Mouse (Mus musculus) 416B (cell line): ENCODE data around the gene Otos.

Experiments used
- DNase-seq: peaks from one replicate; pipeline ENCODE4 v3.0.0; 2011; ENCODE audit warnings: low read depth

The Otos gene

DNA sequence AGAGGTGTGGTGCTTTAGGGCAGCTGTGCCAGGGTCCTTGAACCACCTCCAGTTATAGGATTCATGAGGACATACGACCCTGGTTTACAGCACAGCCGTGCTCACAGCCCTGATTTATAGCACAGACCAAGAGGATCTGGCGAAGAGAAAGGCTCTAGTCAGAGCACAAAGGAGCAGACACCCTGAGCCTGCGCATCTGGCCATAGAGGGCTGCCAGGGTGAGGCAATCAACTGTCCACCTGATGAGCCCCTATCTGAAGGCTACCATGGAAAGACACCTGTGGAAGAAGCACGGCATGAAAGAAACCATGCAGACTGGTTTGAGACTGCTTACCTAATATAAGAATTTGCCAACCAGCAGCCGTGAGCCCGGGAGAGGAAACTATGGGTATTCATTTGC is 2.0 kb downstream of the Otos start:
- DNase-seq, result no peak

DNA sequence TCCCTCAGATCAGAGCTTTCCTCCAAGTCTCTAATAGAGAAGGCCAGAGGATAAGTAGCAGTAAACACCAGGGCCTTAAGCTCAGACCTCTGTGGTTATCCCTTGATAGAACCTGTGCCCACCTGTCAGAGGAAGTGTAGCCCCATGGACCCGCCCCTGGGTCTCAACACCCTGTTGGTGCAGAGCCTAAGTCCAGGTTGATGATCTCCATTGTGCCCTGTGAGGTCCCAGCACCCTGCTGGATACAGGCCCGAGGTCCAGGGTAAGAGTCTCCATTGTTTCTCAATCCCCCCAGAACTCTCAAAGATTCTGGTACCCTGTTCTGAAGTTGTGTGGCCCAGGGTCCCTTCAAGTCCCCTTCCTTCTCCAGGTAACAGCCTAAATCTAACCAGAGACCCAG is 2.5 kb downstream of the Otos start:
- DNase-seq, result no peak

DNA sequence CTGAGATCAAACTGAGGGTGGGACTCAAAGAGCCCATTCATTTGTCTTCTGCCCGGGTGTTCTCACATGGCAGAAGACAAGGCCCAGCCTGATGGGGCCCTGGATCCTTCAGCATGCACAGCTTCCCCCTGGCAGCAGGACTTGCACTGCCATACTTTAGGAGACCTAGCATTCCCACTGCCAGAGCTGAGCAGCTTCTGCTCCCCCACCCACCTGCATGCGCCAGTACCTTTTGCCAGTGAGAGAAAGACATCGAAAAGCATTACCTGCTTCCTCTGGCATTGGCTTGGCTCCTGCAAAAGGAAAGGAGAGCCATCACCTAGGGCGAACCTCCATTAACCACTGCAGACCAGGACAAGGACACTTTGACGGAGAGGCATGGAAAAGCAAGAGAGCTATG is 3.7 kb downstream of the Otos start:
- DNase-seq, result no peak

DNA sequence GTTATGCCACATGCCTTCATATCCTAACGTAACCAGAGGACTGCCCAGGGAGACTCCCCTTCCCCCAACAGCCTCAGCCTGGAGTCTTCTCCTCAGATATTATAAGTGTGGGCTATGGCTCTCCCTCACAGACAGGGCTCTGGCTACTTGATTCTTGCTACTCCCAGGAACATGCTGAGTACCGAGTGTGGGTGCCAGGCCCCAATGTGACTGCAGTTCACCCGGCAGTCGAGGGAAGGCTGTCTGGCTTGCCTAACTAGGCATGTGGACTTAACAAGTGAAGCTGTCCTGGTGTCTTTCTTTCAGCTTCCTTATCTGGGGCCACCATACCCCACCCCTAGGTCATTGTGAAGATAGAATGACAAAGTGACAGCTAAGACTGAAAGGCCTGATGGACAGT is 5.0 kb downstream of the Otos start:
- DNase-seq, result no peak

DNA sequence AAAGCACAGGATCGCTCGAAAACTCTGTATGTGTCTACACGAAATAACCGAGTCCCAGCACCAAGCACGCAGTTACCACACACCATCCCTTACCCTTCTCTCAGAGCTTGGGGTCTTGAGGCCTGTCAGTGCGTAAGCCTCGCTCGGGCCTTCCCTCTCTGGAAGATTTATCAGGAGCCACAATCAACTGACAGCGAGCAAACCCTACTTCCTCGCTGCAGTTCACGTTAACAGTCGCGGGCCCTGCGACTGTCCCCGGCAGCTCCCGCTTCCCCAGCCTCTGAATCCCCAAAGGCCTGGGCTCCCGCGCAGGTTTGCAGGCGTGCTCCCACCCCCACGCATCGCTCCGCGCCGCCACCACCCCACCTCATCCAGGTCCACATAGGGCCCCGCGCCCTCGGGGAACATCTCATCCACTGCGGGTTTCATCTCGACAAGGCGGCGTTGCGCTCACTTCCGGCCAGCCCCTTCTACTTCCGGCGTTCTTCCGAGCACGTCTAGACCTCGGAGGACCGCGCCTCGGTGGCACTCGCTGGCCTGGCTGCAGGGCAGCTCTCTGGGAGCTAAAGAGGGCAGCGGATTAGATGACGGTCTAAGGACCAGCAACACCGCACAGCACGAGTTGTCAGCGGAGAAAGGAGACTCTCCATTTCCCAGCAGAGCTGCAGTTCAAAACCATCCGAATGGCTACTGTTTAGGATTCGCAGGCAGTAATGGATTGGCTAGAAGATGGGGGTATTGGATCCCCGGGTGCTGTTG is 6.9 kb downstream of the Otos start, which contains the start of gene Cops9:
Gene Cops9, minus strand, starts transcription at position 472 of the 759 bp plus-strand sequence.
- peak; percentile 95 for DNase-seq

DNA sequence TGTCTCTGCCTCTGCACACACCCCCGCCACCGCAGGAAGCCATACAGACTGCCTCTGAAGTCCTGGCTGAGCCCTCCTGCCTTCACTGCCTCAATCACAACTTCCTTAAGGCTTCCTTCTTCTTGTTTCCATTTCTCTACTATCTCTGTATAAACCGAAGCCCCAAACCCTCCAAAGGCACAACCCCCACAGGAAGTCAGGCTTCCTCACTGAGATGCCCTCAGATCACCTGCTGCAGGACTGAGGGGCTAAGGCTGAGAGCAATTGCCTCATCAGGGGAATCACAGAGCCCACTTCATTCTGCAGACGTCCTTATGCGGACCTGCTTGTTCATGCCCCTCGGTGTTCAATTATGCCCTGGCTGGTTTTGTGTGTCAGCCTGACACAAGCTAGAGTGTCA is 8.2 kb downstream of the Otos start:
- peak; percentile 22 for DNase-seq

DNA sequence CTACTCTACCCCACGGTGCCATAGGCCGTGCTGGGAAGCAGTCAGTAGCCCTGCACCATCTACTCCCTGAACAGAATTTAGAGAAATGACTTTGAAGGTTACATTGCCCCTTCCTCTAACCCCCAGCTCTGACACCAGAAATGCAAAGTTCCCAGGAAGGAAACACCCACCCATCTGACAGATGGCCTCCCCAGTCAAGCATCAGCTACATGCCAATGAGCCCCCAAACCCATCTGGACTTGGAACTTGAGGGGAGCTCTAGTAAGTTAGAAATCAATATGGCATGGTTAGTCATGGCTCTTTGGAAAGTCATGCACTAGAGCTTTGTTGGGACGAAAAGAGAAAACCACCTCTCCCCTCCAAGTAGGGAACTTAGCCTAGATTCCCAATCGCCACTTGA is 9.9 kb downstream of the Otos start:
- DNase-seq, result no peak

DNA sequence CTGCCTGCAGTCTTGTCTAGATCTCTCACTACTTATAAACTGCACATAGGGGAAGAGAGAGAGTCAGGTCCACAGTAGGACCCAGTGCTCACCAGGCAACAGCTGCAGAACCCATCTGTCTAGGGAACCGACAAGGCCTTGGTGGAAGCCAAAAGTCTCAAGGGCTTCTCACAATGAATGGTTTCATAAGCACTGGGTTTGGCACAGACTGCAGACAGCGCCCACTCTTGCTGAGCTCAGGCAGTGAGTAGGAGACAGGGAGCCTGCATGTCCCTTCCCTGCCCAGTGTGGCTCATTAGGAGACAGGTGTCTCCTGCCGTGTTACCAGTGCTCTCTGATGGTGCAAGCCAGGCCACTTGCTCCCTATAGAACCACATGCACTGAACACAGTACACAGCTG is 10.5 kb downstream of the Otos start:
- no peak for DNase-seq

DNA sequence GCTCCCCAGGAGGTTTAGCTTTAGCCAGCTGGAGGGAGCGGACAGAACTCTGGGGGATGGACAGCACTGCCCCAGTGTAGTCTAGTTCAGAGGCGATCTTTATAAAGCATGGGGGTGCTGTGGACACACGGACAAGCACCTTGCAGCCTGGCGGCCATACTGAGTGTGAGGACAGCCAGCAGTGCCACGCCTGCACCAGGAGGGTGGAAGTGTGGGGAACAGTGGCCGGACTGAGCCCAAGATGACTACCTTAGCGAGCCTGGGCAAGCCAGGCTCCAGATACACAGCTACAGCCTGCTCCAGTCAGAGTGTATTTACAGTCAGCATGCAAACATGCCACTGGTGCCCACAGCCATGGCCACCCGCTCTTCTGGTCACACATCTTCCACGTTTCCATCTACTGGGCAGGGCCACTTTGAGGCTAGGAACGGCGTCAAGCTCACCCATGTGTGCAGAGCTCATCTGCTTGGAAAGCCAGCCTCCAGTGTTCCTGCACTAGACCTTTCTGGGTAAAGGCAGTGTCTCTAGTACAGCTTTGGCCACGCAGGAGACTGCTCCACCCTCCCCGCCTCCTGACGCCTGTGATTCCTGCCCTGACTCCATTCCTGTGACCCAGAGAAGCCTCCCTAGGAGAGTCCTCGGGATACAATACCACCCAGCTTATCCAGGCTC is 11.0 kb downstream of the Otos start:
- DNase-seq, result no peak

DNA sequence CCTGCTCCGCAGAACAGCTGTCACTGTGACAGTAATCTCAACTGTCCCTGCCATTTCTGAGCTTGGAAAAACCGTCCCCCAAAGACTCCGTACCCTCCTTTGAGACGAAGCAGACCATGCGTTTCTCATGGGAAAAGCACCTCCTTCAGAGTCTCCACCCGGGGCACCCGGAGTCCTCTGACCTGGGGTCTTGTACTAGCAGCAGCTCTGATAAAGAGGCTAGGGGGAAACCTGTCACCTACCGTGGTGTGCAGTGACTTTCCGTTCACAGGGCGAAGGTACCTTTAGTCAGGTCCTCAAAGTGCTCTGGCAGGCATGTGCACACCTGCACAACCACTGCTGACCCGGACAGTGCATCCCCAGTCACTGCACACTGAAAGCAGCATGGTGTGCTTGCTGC is 12.0 kb downstream of the Otos start:
- no peak for DNase-seq

DNA sequence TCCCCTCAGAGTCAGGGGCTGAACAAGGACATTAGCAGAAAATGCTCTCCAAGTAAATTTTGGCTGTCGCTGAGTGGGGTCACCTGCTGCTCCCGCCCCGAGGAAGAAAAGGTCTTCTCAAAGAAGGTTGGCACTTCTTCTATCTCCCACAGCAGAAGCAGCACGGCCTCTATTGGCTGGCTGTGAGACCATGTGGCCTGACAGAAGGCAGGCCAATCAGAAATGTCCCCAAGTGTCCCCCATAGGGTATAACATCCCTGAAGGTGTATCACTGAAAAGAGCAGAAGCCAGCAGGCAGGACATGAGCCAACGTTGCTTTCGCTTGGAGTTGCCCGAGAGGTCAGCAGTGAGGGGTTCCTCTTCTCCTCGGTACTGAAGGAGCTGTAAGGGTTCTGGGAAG is 12.6 kb downstream of the Otos start:
- no peak for DNase-seq

DNA sequence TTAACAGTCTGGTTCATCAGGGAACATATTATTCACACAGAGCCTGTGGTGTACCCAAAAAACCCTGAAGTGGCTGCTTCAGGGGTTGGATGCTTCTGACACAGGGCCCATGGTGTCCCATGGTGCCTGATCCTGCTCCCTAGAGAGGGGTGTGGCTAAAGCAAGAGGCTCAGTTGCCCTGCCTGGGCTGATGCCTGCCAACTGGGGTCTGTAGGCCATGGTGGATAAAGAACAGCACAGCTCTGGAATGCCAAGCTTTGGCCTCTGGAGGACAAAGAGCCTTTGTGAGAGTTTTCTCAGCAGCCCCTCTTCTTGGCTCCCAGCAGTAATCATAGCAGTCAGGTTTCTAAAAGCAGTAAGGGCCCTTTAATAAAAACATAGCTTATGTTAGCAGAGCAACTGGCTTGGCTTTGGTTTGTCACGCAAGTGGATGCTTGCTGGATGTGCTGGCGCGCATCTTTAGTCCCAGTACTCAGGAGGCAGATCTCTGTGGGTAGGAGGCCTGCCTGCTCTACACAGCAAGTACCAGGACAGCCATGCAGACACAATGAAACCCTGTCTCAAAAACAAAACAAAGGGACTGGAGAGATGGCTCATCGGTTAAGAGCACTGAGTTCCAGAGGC is 13.6 kb downstream of the Otos start:
- no peak for DNase-seq

DNA sequence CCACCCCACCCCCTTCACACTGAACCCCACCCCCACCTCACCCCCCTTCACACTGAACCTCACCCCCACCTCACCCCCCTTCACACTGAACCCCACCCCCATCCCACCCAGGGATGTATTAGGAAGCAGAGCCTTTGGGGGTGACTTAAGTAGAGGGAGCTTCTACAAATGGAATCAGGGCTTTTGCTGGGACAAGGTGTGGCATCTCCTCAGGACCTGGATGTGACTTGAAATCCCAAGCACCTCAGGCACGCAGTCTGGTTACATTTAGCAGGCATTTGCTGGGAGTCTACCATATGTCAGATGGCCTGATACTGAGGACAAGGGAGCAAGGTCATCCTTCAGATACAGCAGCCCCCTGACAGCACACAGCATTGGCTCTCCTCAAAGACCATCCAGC is 14.1 kb downstream of the Otos start:
- DNase-seq, result no peak

DNA sequence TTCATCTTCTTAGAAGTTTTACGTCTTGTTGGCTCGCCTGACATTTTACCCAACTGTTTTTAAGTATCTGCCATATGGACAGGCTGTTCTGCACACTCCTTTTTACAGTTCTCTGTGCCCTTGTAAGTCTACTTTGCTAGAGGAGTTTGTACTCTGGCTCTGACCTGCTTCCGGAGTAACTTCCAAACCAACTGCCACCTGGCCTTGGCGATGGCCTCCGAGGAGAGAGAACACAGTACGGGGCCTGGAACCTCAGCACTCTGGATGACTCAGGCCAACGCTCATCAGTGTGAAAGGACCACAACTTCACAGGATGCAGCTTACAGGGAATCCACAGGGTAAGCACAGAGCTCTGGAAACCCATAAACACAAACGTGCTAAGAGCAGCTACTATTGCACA is 14.9 kb downstream of the Otos start:
- DNase-seq, result peak; percentile 20

DNA sequence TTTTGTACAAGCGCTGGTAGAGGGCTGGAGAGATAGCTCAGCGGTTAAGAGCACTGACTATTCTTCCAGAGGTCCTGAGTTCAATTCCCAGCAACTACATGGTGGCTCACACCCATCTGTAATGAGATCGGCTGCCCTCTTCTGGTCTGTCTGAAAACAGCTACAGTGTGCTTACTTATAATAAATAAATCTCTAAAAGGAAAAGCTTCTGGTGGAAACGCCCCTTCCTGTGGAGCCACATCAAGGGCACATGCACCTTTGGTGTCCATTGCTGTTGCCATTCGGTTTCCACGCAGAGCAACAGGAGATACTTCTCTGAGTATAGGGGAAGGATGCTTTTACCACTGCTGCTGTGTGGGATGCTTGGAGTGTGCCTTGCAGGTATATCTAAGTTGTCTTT is 15.7 kb downstream of the Otos start:
- DNase-seq, result peak; percentile 66

DNA sequence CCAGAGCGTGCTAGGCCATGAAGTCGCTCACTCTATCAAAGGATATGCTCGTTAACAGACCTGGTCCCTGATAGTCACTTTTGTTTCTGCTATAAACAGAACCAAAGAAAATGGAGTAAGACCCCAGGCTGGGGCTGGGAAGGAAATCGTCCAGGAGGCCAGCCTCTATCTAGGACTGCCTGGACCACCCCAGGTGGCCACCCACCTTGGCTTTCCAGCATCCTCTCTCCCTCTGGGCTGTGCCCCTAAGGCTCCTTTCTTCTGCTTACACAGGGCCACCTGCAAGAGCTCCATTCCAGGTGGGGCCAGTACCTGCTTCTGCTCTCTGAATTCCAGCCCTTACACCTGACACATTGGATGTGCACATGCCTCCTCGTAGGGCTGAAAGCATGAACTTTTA is 16.4 kb downstream of the Otos start:
- DNase-seq, result no peak

DNA sequence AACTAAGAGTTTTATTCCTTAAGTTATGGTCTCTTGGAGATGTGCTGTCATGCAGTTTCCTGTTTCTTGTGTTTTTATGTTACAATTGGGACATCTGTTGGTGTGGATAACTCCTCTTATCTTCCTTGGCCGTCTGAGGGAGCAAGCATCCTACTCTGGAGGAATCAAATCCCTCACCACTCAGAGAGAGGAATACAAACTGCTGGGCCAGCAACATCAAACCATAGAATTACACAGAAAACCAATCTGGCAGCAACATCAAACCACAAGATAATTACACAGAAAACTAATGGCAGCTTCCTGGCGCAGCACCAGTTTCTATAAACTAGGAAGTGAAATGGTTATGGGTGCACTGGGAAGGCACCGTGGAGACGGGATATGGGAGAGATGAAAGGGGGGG is 20.4 kb downstream of the Otos start:
- DNase-seq, result peak; percentile 13

DNA sequence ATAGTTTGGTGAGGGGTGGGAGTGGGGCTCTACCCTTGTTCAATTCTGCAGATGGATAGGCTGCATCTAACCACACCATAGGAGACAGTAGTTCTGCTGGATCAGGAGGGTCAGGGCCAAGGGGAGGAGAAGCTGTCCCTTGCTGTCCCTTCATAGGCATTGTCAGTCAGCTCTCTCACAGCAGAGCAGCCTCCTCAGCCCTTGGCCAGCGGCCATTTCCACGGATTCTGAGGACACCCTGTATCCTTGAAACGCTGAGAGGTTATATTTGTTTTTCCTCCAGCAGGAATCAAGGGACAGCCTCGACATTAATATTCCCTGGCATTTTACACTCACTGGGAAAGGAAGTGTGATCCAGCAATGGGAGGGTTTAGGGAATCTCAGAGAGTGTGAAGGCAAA is 30.3 kb downstream of the Otos start:
- no peak for DNase-seq

DNA sequence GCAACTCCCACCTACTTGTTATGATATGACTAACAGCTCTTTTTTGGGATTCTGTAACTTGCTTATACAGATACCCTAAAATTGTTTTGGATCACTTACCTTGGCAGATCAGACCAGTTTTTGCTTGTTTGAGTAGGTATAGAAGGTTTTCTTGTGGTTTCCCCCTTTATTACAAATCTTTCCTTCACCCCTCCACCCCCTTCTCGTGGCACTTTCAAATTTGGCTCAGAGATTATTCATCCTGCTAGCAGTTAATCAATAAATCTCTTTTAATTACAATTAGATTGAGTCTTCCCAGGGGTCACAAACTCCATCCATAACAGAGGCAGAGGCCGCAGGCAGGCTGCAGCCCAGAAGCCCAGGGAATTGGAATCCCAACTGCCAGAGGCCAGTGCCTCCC is 31.2 kb downstream of the Otos start, which contains the start of gene Olfr12:
Gene Olfr12, plus strand, starts transcription at position 301 of the 400 bp plus-strand sequence.
- DNase-seq, result no peak

DNA sequence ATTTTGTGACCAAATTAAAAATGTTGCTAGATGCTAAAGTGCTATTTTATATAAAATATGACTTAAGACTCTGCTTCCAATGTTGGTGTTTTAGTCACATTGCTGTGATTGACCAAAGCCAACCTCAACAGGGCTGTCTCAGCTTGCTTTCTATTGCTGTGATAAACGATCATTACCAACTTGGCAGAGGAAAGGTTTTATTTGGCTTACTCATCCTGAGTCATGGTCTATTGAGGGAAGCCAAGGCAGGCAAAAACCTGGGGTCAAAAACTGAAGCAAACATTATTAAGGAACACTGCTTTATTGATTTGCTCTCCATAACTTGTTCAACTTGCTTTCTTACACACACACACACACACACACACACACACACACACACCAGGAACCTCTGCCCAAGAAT is 32.6 kb downstream of the Otos start:
- DNase-seq, result peak; percentile 16

DNA sequence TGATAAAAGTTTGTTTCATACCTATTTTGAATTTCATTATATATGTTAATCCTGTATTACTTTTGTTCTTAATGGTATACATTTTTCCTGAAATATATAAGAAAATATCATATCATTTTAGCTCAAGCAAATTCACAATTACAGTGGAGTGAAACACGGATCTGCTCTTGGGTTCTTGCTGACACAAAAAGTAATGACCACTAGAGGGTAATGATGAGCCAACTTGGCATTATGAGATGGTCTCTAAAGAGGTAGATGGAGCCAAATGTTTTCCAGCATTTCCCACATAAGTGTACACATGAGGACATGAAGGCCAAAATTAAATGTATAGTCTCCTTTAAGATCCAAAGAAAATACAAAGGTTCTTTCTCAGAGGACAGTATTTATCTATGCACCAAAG is 34.1 kb downstream of the Otos start:
- peak; percentile 56 for DNase-seq

DNA sequence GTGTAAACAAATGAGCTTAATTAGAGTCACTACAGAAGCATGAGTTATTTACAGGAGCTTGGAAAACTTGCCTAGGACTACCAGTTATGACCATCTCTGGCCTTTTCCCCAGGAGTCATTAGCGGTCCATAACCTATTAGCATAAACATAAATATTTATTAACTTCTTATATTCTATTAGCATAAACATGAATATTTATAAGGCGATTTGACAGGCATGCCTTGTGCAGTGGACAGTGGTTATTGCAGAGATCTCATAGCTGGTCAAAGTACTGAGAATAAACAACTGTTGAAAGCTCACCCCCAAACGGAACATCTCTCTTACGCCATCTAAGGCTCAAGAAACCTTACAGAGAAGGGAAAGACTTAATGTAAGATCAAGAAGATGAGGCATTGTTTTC is 35.5 kb downstream of the Otos start:
- no peak for DNase-seq

DNA sequence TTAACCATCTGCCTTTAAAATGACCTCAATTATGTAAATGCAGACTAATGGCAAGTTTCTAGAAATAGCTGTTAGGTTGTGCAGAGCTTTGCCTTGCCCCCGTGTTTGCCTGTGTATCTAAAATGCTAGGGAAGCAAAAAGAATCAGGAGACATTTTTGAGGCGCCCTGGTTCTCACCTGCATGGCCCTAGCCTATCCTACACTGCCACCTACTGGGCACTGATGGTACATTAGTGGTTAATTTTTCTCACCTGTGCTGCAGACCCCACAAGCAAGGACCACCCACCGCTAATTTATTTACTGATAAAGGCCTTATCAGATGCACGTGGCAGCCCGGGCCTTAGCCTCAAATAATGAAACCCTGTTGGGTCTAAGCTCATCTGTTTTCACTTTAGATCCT is 37.6 kb downstream of the Otos start:
- DNase-seq, result peak; percentile 51
